Mouse (Mus musculus): ENCODE data around the gene Heatr4. TPM values are rescaled to one million over a fixed set of nuclear protein-coding genes. Genes with fewer than 3 reads are reported as not detected.
"Not testable (repeated sequence)": the region's sequence is repeated elsewhere in the genome, so short reads cannot be mapped to it uniquely, and the experiment has no call there.

The Heatr4 gene
- polyA plus RNA-seq, 1 experiment from 2014 or later: not detected

DNA sequence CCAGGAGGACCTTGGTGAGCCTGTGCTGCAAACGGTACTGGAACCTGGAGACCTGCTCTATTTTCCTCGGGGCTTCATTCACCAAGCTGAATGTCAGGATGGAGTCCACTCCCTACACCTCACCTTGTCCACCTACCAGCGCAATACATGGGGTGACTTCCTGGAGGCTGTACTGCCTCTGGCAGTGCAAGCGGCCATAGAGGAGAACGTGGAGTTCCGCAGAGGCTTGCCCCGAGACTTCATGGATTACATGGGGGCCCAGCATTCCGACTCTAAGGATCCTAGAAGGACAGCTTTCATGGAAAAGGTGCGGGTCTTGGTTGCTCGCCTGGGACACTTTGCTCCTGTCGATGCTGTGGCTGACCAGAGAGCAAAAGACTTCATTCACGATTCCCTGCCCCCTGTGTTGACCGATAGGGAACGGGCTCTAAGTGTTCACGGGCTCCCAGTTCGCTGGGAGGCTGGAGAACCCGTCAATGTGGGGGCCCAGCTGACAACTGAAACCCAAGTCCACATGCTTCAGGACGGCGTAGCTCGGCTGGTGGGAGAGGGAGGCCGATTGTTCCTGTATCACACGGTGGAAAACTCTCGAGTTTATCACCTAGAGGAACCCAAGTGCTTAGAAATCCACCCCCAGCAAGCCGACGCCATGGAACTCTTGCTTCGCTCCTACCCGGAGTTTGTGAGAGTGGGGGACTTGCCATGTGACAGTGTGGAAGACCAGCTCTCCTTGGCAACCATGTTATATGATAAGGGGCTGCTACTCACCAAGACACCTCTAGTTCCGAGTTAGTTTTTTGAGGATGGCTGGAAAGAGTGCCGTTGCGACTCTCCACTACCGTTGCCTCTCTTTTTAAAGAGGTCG lies 32.7 kb downstream of the Heatr4 start:
- peak overlapping the region; percentile 77 for H3K9ac ChIP-seq
- 41% methylated on average over 32 of the region's 32 CpGs for WGBS (ENCODE audit: insufficient replicate concordance)
- no peaks in the 10 kb centered on the region for H3K27me3 ChIP-seq
- peak overlapping the region; percentile 81 for H3K4me3 ChIP-seq (replicated peaks)
- 0 out of 2 replicates have a peak, but pooled peaks cover 7% of the 10 kb centered on the region for H3K36me3 ChIP-seq (replicated peaks)
- ATAC-seq (ENCODE audit: insufficient read depth): no peak
- H3K9me3 ChIP-seq (replicated peaks): no peaks in the 10 kb centered on the region
- H3K4me1 ChIP-seq (replicated peaks): peaks cover 62% of the 10 kb centered on the region
- peak overlapping the region; percentile 97 for H3K4me2 ChIP-seq
- peak overlapping the region; percentile 77; the same call in 1 of the 2 replicates for H3K27ac ChIP-seq (replicated peaks)

DNA sequence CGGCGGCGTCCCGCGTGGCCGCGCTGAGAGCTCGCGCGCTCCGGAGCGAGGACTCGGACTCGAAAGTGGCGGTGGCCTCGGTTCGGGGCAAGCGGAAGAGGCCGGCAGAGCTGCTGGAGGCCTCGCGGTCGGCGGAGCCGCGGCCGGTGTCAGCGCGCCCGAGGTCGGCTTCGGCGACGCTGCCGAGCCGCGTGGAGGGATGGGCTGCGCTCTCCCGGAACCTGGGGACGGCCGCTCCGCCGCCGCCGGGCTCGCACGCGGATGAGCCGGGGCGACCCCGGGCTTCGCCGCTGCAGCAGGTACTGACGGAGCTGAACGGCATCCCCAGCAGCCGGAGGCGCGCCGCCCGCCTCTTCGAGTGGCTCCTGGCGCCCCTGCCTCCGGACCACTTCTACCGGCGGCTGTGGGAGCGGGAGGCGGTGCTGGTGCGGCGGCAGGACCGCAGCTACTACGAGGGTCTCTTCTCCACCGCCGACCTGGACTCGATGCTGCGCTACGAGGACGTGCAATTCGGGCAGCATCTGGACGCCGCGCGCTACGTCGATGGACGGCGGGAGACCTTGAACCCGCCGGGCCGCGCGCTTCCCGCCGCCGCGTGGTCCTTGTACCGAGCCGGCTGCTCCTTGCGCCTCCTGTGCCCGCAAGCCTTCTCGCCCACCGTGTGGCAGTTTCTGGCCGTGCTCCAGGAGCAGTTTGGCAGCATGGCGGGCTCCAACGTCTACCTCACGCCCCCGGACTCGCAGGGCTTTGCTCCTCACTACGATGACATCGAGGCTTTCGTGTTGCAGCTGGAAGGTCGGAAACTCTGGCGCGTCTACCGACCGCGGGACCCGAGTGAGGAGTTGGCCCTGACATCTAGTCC lies 33.6 kb downstream of the Heatr4 start:
- Histone ChIP-seq H3K9me3 (replicated peaks) (no peaks in the 10 kb centered on the region), H3K27ac (replicated peaks) (peak overlapping the region; percentile 77), H3K4me1 (replicated peaks) (peaks cover 63% of the 10 kb centered on the region), H3K9ac (peak overlapping the region; percentile 77), H3K27me3 (no peaks in the 10 kb centered on the region), H3K4me3 (replicated peaks) (peak overlapping the region; percentile 81), H3K4me2 (peak overlapping the region; percentile 97), H3K36me3 (replicated peaks) (0 out of 2 replicates have a peak, but pooled peaks cover 7% of the 10 kb centered on the region)
- ATAC-seq (ENCODE audit: insufficient read depth): peak; percentile 51
- under 1% methylated on average over 116 of the region's 116 CpGs for WGBS (ENCODE audit: insufficient replicate concordance)

DNA sequence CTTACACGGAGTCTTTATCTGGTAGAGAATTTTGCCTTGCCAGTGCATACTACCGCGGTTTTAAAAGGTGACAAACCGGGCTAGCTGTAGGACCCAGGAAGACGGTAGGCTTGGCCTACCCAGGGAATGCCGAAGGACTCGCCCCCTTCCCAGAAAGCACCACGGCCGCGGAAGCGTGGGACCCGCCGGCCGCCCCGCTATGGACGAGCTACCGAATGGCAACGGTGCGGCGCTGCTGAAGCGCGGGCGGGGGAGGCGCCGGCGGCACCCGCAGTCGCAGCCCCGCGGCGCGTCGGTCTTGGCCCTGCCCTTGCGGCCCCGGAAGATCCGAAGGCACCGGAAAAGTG lies 34.2 kb downstream of the Heatr4 start, which contains the start of gene Riox1:
TSS of gene Riox1 (plus strand) at position 116 of the 347 bp plus-strand sequence.
- H3K9me3 ChIP-seq (replicated peaks): no peaks in the 10 kb centered on the region
- H3K4me1 ChIP-seq (replicated peaks): peaks cover 63% of the 10 kb centered on the region
- H3K9ac ChIP-seq: peak within 1 kb of the TSS; percentile 77
- peak within 1 kb of the TSS; percentile 77 for H3K27ac ChIP-seq (replicated peaks)
- ATAC-seq (ENCODE audit: insufficient read depth): peak; percentile 84
- H3K36me3 ChIP-seq (replicated peaks): 0 out of 2 replicates have a peak, but pooled peaks cover 7% of the 10 kb centered on the region
- under 1% methylated on average over 37 of the region's 37 CpGs for WGBS (ENCODE audit: insufficient replicate concordance)
- peak within 1 kb of the TSS; percentile 81 for H3K4me3 ChIP-seq (replicated peaks)
- H3K27me3 ChIP-seq: no peaks in the 10 kb centered on the region
- H3K4me2 ChIP-seq: peak within 1 kb of the TSS; percentile 97

DNA sequence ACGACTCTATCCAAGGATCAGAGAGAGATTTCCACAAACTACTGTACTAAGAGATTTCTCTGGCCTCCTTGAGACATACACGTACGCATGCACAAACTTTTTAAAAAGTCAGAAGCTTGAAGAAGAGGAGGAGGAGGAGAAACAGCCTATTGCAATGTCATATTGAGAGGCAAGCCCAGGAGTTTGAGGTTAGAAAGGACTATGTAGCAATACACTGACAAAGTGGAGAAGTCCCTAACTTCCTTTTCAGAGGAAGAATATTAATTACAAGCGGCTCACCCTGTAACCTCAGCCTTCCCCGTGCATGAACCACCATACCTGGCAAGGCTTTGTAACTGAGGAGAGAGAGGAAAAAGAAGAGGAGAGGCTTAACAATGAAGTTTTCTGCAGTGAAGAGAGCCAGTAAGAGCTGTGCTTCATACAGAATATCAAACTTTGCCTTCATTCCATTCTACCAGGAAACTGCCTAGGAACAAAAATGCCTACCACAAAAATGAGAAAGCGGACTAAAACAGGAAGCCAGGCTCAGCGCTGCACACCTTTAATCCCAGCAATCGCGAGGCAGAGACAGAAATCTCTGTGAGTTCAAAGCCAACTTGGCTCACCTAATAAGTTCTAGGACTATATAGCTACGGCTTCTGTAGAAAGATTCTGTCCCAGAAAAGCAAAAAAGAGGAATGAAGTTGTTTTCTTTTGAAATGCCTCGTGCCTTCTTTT lies 34.7 kb downstream of the Heatr4 start:
- H3K9ac ChIP-seq: peak overlapping the region; percentile 77
- 0 out of 2 replicates have a peak, but pooled peaks cover 7% of the 10 kb centered on the region for H3K36me3 ChIP-seq (replicated peaks)
- peak overlapping the region; percentile 97 for H3K4me2 ChIP-seq
- no peaks in the 10 kb centered on the region for H3K27me3 ChIP-seq
- peak overlapping the region; percentile 81 for H3K4me3 ChIP-seq (replicated peaks)
- no peak for ATAC-seq (ENCODE audit: insufficient read depth)
- no peaks in the 10 kb centered on the region for H3K9me3 ChIP-seq (replicated peaks)
- WGBS (ENCODE audit: insufficient replicate concordance): 11% methylated on average over 11 of the region's 11 CpGs
- H3K4me1 ChIP-seq (replicated peaks): peaks cover 63% of the 10 kb centered on the region
- peak overlapping the region; percentile 77 for H3K27ac ChIP-seq (replicated peaks)

DNA sequence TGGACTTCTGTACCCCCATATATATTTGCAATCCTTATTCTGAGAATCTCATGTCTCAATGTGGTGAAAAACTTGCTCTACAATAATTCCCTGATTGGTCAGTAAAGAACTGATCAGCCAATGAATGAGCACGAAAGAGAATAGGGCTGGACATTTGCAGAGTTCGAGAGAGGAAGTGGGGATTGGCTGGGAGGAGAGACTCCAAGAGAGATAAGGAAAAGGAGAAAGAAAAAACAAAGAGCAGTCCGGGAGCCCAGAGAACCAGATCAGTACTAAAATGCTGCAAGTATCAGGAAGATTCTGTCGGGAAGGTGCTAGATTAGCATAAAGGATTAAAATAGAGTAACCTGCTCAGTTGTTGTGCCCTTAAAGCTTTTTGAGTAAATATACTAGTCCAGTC lies 35.6 kb downstream of the Heatr4 start:
- Histone ChIP-seq H3K27me3 (no peaks in the 10 kb centered on the region), H3K9ac (no peak overlapping the region), H3K36me3 (replicated peaks) (0 out of 2 replicates have a peak, but pooled peaks cover 7% of the 10 kb centered on the region), H3K4me1 (replicated peaks) (peaks cover 63% of the 10 kb centered on the region), H3K4me2 (peak overlapping the region; percentile 97), H3K9me3 (replicated peaks) (no peaks in the 10 kb centered on the region), H3K4me3 (replicated peaks) (no peak overlapping the region), H3K27ac (replicated peaks) (no peak overlapping the region)
- WGBS (ENCODE audit: insufficient replicate concordance): 27% methylated on average over 4 of the region's 4 CpGs
- ATAC-seq (ENCODE audit: insufficient read depth): no peak

DNA sequence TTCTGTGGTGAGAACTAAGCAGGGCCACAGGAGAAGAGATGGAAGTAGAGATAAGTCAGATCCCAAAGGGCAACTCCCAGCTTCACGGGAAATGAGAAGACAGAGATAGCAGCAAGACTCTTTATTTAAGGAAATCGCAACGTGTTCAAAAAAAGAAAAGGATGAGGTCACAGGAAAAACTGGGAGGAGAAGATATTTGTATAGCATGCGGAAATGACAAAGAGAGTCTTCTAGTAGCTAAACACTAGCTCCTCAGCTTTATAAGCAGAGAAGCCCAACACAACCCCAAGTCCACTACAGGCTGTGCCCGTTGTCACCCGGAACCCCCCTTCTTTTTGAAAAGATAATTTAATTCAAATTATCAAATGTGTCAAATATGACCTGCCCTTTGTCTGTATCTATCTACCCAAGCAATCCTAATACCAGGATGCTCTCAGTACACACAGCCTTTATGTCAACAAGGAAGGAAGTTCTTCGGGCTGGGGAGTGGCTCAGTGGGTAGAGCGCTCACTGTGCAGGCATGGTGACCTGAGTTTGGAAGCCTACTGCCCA lies 37.3 kb downstream of the Heatr4 start:
- H3K9me3 ChIP-seq (replicated peaks): no peaks in the 10 kb centered on the region
- 30% methylated on average over 8 of the region's 8 CpGs for WGBS (ENCODE audit: insufficient replicate concordance)
- H3K36me3 ChIP-seq (replicated peaks): no peaks in the 10 kb centered on the region
- ATAC-seq (ENCODE audit: insufficient read depth): no peak
- no peak overlapping the region for H3K4me2 ChIP-seq
- H3K27ac ChIP-seq (replicated peaks): no peak overlapping the region
- H3K4me3 ChIP-seq (replicated peaks): no peak overlapping the region
- H3K4me1 ChIP-seq (replicated peaks): peaks cover 48% of the 10 kb centered on the region
- no peak overlapping the region for H3K9ac ChIP-seq
- H3K27me3 ChIP-seq: no peaks in the 10 kb centered on the region

DNA sequence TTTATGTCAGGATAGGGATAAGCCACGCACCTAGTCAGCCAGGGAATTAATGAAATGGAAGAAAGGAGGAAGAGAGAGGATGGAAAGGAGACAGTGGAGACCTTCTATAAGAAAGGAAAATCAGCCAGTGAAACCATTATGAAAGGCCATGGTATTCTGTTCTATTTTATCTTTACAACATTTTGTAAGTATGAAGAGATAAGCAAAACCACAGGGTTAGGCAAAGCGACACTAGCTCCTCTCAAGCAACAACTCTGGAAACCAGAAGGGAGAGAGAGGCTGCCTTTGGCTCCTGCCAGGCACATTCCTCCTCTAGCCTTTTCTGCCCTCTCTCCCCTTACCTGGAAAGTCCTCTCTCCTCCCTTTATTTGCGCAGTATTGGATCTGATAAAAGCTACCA lies 42.7 kb downstream of the Heatr4 start:
- Histone ChIP-seq H3K27ac (replicated peaks) (0 out of 2 replicates have a peak overlapping the region, but pooled peaks have one; percentile 4), H3K36me3 (replicated peaks) (no peaks in the 10 kb centered on the region), H3K9ac (no peak overlapping the region), H3K4me1 (replicated peaks) (peaks cover 39% of the 10 kb centered on the region), H3K27me3 (no peaks in the 10 kb centered on the region), H3K9me3 (replicated peaks) (no peaks in the 10 kb centered on the region), H3K4me3 (replicated peaks) (no peak overlapping the region), H3K4me2 (peak overlapping the region; percentile 8; the same call in 1 of the 2 replicates)
- ATAC-seq (ENCODE audit: insufficient read depth): peak; percentile 47; the same call in 1 of the 2 replicates
- WGBS (ENCODE audit: insufficient replicate concordance): 40% methylated on average over 3 of the region's 3 CpGs

DNA sequence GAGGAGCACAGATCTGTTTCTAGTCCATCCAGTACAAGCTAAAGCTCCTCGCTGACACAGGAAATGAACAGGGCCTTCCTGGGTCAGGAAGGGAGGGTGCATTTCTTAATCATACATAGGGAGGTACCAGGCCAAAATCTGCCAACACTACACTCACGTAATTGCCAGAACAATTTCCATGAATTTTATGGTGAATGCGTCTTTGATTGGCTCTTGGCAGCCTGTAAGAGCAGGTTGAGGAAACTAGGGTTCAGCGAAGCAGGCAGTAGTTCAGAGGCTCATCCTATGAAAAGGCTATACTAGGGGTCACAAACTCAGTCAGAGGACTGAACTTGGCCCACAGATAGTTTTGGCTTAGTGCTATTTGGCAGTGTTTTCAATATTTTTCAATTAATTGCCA lies 44.6 kb downstream of the Heatr4 start:
- Histone ChIP-seq H3K36me3 (replicated peaks) (no peaks in the 10 kb centered on the region), H3K4me2 (no peak overlapping the region), H3K9me3 (replicated peaks) (no peaks in the 10 kb centered on the region), H3K4me1 (replicated peaks) (peaks cover 38% of the 10 kb centered on the region), H3K4me3 (replicated peaks) (no peak overlapping the region), H3K9ac (no peak overlapping the region), H3K27me3 (no peaks in the 10 kb centered on the region), H3K27ac (replicated peaks) (no peak overlapping the region)
- ATAC-seq (ENCODE audit: insufficient read depth): no peak
- WGBS (ENCODE audit: insufficient replicate concordance): 54% methylated on average over 4 of the region's 4 CpGs

DNA sequence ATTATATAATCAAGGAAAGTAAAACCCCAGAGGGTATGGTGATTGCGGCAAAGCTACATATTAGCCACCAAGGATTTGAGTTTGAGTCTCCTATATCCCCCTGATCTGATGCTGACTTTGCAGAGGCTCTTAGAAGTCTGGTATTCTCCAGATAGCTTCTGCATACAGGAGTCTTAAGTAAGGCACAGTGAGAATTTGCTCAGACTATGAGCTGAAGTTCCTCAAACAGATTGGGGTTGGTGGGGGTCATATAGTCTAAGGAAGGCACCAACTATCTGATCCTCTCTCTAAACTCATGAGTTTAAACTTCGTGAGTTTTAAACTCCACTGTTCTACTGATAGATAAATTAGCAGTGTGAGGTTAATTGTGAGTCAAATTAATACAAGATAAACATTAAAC lies 45.3 kb downstream of the Heatr4 start:
- H3K27ac ChIP-seq (replicated peaks): no peak overlapping the region

DNA sequence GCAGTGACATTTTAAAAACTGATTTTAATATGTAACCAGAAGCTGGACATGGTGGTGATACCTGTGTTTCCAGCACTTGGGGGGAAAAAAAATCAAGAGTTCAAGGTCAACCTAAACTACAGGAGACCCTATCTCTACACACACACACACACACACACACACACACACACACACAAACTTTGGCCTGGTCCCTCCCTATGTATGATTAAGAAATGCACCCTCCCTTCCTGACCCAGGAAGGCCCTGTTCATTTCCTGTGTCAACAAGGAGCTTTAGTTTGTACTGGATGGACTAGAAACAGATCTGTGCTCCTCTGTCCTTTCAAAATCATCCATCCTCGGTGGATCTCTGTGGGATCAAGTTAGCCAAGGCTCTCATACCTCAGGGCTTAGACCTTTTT lies 46.1 kb downstream of the Heatr4 start:
- 45% methylated on average over 1 of the region's 1 CpGs for WGBS (ENCODE audit: insufficient replicate concordance)
- ATAC-seq (ENCODE audit: insufficient read depth); H3K9ac ChIP-seq; H3K36me3 ChIP-seq (replicated peaks); H3K9me3 ChIP-seq (replicated peaks); H3K4me2 ChIP-seq; H3K4me3 ChIP-seq (replicated peaks); H3K27me3 ChIP-seq; H3K27ac ChIP-seq (replicated peaks): not testable (repeated sequence)
- H3K4me1 ChIP-seq (replicated peaks): peaks cover 38% of the 10 kb centered on the region

More for the DNA sequence above, 45.3 kb downstream of the Heatr4 start:
- Histone ChIP-seq H3K4me1 (replicated peaks) (peaks cover 38% of the 10 kb centered on the region), H3K27me3 (no peaks in the 10 kb centered on the region), H3K36me3 (replicated peaks) (no peaks in the 10 kb centered on the region), H3K4me3 (replicated peaks) (no peak overlapping the region), H3K4me2 (no peak overlapping the region), H3K9me3 (replicated peaks) (no peaks in the 10 kb centered on the region), H3K9ac (no peak overlapping the region)
- ATAC-seq (ENCODE audit: insufficient read depth): no peak
- WGBS (ENCODE audit: insufficient replicate concordance): 59% methylated on average over 2 of the region's 2 CpGs

Data from liver, embryonic 15.5 days (tissue).